Mouse (Mus musculus) fibroblast of lung, adult 2 months (primary cell): ENCODE results near the gene Fcmr.

Experiments used
- DNase-seq: peaks from one replicate; pipeline ENCODE4 v3.0.0-alpha.2; 2011; ENCODE audit warnings: low read depth

Gene Fcmr

GRCm38 (mm10) chr1:130857456-130857855 is 8.0 kb upstream of the Fcmr start:
- no peak for DNase-seq

DNA sequence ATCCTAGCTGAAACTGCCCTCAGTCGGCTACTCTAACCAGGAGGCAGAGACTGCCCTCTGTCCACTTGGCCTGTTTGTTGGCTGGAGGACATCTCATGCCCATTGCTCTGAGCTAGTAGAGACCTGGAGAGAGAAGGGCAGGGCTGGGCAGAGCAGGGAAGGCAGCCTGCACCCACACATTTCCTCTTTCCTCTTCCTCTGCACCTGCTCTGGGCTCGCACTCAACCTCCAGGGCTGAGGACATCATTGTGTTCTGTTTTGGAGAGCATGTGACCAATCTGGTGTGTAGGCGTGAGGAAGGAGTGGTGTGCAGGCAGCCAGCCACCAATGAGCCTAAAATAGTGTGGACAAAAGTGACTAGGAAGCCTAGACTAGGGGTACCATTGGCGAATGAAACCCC is 1.2 kb upstream of the Fcmr start:
- DNase-seq: no peak

DNA sequence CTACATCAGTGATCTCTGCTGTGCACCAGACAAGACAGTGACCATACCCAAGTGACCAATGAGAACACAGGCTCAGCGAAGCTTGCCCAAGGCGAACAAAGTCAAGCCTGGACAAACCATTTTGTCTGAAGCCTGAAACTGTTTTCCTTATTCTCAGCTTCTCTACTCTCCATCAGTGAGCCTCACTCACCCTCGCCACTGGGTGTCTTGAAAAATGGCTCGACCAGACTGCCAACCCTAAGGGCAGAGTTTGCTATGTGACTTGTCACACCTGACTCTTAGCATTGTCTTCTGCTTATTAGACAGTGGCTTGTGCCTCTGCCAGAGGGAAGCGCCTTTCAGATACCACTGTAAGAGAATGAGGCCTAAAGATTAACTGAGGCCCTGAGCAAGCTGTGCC is 728 bp upstream of the Fcmr start:
- DNase-seq: no peak

GRCm38 (mm10) chr1:130872912-130873311 is 7.4 kb downstream of the Fcmr start:
- DNase-seq: no peak

GRCm38 (mm10) chr1:130875139-130875538 is 9.7 kb downstream of the Fcmr start:
- DNase-seq: peak; percentile 22

- DNase-seq: no peak
Observed at GRCm38 (mm10) chr1:130875910-130876309, 10.4 kb downstream of the Fcmr start.

- peak; percentile 25 for DNase-seq
Observed at GRCm38 (mm10) chr1:130876931-130877509, 11.6 kb downstream of the Fcmr start.

DNA sequence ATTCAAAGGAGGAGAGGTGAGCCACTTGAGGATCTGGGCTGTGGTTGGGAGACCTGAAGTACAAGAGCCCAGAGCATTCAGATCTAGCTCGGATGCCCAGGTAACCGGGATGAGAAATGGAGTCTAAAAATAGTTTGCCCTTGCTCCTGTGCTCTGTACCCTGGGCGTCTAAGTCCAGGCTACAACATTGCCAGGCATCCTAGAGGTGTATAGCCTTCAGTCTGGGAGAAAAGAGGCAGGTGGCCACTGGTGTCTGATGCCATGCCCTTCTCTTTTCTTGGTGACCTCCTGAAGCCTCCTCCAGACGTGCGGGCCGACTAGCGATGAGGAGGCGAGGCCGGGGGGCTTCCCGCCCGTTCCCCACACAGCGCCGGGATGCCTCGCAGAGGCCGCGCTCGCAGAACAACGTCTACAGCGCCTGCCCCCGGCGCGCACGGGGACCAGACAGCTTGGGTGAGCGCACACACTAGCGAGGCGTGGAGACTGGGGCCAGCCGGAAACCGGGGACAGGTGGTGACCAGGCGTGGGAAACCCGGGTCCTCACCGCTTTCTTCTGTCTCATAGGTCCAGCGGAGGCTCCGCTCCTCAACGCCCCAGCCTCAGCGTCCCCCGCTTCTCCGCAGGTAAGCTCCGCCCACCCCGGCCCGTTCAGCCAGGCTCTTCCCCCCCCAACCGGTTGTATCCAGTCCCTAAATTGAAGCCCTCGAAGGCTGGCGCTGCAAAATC is 12.6 kb downstream of the Fcmr start:
- no peak for DNase-seq

GRCm38 (mm10) chr1:130879927-130880326 is 14.5 kb downstream of the Fcmr start:
- DNase-seq: no peak

GRCm38 (mm10) chr1:130883146-130883545 is 17.7 kb downstream of the Fcmr start:
- DNase-seq: no peak

GRCm38 (mm10) chr1:130887354-130887753 is 21.9 kb downstream of the Fcmr start, which contains the start of gene Il24:
Il24 (minus strand) TSS chr1:130887454.
- DNase-seq: no peak

- no peak for DNase-seq
Observed at GRCm38 (mm10) chr1:130892446-130892845, 27.0 kb downstream of the Fcmr start.

DNA sequence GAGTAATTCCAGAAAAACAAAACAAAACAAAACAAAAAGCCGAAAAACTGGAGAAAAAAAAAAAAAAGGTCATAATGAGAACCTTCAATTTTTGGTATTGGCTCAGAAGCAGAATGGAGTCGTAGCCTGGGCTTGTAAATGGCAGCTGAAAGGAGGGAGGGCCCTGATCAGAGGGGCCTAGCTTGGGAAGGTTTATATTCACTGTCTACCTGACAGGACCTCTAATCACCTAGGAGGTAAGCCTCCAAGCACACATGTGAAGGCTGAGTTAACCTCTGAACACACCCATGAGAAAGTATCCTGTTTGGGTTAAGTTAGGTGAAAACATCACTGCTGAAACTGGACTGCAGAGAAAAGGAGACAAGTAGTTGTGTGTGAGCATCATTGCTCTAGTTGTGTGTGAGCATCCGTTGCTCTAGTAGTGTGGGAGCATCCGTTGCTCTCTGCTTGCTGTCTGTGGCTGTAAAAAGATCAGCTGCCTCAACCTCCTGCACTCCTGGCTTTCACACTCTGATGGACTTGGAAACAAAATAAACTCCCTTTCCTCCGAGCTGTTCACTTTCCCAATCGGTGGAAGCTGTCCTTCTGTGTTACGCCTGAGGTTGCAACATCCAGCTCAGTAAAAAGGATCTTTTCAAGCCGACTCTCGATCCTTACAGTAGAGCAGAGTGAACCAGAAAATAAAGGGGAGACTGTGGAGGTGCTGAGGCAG is 28.0 kb downstream of the Fcmr start:
- no peak for DNase-seq

DNA sequence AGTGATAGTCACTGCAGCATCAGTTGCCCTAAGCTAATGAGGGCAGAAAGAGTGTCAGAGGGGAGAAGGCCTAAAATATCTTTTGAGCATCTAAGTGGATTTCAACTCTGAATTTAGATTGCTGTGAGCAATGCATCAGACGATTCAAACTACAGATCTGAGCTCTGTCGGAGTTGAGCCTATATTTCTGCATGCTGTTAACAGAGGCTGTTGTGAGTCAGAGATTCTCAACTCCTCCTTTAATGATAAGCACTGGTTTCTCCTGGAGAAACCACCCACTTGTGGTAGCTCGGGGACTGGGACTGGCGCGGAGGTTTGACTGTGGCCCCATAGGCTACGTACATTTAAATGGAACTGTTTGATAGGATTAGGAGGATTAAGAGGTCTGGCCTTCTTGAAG is 29.0 kb downstream of the Fcmr start:
- DNase-seq: no peak

DNA sequence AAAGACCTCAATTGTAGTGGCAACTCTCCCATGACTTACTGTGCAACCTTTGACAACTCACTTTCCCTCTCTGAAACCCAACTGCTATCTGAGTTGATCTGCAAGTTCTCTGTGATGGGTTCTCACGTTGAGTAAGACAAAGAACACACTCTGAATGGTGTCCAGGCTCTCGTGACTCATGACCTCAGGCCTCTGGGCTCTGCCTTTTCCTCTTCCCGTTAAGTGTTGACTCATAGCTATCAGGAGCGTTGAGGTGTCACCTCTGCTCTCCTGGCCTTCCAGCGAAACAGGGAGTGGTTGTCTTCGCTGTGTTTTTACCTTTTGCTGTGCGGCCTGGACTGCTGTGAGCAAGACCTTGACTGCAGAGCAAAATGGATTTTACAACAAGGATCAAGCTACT is 37.0 kb downstream of the Fcmr start:
- peak; percentile 3 for DNase-seq

DNA sequence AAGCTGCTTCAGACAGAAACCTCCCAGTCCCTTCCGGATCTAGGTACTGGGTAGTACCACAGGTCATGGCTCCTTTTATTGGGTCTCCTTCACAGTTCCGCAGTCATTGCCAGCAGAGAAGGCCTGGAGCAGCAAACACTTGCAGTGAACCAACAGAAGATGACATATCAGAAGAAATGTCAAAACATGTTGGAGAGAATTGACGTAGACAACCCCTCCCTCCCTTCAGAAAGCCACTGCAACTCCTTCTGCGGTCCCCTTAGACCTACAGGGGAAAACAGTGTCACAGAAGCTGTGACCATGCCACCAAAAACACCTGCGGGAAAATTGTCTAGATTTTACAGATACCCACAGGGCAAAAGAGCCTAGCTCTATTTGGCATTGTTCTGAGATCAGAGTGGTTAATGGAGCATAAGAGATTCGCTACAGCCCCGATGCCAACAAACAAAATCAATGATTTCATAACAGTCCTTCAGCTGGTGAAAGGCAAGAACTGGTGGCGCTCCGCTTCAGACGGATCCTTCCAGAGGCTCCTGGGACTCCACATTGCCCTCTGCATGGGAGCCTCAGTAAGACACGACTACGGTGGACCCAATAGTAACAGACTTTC is 46.0 kb downstream of the Fcmr start, which contains the start of gene Il20:
Il20 (minus strand) TSS at position 51 of the 610 bp plus-strand sequence.
- DNase-seq: no peak

DNA sequence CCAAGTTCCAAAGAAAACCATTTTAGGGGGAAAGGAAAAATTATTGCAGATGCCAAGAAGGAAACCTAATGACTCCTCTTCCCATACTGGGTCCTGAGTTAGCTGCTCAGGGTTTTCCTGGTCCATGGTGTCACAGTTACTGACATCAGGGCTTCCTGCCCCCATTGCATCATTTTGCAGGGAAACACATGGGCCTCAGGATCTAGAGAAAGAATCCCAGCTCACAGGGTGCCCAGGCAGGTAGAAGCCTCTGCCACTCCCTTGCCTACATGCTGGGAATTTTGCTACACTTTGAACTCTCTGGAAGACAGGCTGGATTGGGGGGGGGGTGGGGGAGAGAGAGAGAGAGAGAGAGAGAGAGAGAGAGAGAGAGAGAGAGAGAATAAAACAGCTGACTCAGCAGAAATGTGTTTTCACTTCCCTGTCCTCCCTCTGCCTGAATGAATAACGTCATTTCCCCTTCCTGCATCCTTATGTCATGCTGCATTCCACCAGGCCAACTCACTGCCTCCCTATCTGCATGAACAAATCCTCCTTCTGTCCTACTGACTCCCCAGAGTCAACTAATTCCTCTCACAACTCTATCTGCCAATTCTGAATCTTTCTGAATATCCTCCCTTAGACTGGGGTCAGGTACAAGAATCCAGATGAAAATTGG is 53.0 kb downstream of the Fcmr start:
- no peak for DNase-seq

DNA sequence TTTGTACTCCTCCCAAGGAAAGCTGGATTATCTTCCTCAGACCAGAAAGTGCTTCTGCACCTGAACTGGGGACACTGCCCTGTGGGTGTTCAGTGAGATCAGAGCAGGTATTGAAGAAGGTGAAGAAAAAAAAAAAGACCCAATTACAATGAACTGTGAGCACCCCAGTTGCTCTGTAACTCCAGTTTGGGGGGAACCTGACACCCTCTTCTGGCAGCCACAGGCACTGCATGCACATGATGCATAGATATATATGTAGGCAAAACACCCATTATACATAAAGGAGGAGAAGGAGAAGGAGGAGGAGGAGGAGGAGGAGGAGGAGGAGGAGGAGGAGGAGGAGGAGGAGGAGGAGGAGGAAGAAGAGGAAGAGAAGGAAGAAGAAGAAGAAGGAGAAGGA is 61.0 kb downstream of the Fcmr start:
- no peak for DNase-seq
